Mouse (Mus musculus) v-Abl transformed pro-B cells (cell line): ENCODE measurements around the gene Cyp2c70.
"Not testable (repeated sequence)": the region's sequence is repeated elsewhere in the genome, so short reads cannot be mapped to it uniquely, and the experiment has no call there.

ENCODE experiments used
- in situ Hi-C, 2 experiments: fragments of 400-800 bp; cut with MboI; formaldehyde crosslinking; loops; one replicate each; pipeline ENCODE4 v1.15.1; 2025; ENCODE audit not compliant: unreplicated experiment in 2 of 2

Cyp2c70 gene

DNA sequence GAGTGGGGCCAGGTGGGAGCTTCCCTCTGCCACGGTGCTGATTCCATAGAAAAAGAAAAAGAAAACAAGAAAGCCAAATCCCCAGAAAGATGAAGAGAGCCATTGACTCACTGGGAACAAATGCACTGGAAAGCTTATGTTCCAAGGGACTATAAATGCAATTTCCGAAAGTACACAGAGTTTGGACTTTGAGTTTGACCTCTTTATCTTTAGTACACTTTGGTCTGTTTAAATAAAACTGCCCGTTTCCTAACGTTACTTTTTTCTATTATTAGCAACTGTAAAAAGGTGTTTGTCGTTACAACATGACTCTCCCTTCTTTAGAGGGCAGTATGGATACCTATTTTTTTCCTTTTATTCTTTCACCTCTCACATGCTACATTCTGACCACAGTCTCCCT lies at the start of gene Cyp2c70:
Gene Cyp2c70 (minus strand): TSS at position 174 of the 400 bp plus-strand sequence.
- in situ Hi-C loops = no loop called here

DNA sequence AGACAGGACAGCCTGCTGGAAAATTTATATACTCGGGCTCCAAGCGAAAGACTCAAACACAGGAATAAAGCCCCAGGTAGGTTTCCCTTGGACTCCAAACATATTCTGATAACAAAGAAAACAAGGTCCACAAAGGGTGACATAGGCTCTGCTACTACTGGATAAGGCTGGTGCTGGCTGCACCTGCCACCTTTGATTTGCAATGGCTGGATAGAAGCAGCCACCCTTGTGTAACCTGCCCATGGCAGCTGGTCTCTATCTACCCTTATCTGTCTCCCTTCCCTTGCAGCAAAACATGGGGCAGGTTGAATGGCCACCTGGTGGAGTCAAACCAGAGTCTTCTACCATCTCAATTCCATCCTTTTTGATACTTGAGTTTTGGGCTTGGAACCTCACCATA lies 45.4 kb upstream of the Cyp2c70 start:
- in situ Hi-C loops = loop anchor here in 1 of 2 experiments (25.0 kb wide), 1 partner anchor 1420 kb away; the partner anchor contains the start of gene Noc3l

DNA sequence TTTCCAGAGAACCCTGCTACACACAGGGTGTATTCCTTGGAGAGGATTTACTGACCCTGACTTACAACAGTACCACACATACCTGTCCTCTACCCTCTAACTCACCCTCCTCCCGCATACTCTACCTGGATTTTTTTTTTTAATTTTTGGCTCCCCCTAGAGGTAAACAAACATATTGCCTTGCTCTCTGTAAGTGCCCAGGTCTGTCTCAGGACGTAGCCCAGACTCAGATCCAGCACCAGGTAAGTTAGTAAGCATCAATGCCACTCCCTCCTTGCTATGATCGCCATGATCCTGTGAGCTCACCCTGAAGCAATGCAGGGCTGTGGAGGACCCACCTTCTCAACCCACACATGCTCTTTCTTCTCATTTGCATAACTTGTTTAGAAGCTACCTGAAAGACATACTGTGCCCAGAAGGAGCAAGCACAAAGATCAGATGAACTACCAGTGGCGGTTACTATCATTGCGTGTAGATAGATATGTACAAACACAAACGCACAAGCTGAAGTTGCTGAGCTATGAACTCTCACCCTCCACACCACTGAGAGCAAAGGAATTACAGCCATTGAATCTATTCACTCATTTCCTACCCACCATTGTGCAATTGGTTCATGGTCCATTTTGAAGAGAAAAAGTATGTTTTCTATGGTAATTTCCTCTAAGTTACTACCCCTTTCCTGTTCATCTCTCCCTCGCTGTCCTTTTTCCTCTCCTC lies 44.9 kb upstream of the Cyp2c70 start:
- in situ Hi-C loops = loop anchor here in 1 of 2 experiments (25.0 kb wide), 1 partner anchor 1420 kb away; the partner anchor contains the start of gene Noc3l

DNA sequence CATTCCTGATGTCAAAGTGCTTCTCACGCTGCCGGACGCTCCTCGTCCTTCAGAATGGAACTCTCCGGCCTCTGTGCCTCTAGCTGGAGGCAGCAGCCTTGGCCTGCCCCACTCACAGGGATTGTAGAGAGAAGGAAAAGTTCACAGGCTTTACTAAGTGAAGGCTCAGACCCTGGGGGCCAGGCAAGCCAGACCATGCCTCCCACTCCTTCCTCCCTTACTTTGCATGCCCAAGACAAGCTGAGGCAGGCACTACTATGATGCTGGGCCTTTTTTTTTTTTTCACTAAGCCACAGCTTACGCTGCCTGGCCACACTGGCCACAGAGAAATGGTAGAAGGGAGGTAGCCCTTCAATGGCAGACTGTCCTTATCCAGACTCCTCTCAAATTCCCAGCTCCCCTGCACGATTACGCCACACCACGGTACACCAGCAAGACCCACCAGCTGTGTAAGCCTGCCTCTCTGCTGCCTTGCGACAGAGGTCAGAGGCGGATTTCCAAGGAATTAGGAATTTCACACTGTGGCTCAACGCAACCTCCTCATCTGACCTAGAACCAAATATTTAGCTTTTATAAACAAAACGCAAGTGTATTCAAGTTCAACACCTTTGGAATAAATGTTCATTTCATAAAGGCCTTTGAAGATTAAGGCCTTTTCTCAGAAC lies 44.1 kb upstream of the Cyp2c70 start:
- in situ Hi-C loops = loop anchor here in 1 of 2 experiments (25.0 kb wide), 1 partner anchor 1419 kb away; the partner anchor contains the start of gene Noc3l

DNA sequence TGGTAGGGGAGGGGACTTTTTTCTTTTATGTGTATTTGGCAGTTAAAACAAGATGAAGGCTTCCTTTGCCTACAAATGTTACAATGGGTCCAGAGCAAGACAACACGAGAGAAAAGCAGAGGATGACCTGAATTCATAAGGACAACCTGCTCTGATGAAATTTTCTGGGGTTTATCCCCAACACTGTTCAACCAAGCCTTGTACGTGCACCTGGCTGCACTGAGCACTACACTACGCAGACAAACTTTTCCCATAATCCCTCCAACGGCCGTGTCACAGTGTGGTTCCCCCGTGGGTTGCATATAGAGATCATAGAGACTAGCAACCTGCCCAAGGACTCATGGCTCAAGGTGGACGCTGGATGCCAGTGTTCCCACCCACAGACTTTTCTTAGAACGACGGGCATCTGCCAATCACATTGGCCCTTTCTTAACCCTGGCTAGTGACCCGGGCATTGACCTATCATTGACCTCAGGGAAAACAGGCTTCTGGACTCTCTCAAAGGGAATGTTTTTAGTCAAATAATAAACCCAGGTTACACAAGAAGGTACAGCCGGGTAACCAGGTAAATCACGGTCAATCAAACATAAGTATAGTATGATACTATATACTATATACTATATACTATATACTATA lies 39.5 kb upstream of the Cyp2c70 start:
- in situ Hi-C loops = loop anchor here (5.0 to 25.0 kb wide), 3 partner anchors 1244 to 1414 kb away; partner anchors contain the start of gene Noc3l (in 1 of the 2)

DNA sequence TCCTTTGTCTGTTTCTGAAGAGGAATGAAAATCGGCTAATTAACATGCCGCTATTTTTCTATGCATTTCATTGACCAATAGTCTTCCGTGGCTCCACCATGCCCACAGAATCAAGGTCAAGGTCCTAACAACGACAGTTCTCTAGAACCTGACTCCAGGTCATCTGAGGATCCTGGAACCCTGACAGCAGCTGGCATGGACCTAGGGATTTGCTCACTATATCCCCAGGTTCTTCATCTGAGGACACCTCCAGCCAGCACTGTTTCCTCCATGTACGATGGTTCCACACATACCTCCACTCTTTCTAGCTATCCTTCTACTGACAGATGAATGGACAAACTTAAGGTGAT lies 38.6 kb upstream of the Cyp2c70 start:
- in situ Hi-C loops = loop anchor here (5.0 to 25.0 kb wide), 3 partner anchors 1243 to 1413 kb away; partner anchors contain the start of gene Noc3l (in 1 of the 2)

DNA sequence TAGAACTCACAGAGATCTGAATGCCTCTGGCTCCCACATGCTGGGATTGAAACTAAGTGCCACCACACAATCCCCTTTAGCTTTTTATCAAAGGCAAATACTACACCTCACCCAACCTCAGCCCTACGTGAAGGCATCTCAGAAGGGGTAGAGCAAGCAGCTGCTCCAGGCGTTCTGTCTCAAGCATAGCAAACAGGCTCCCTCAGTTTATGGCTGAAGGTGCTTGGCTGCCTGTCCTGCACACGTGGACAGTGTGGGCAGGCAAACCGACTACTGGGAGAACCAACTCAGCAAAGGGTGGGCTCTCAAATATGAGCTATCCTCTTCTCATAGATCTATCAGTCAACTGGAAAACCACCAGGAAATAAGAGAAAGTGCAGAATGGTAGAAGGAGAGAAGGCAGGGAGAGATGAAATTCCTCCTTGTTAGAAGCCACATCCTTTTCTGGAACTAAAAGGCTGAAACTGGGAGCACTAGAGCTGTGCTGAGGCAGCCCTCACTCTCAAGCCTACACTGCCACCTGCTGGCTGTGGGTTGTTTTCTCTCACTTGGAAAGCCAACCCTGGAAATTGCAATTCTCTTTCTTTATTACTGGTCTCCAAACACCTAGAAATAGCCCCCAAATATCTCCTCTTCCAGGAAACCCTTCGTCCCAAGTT lies 38.1 kb upstream of the Cyp2c70 start:
- in situ Hi-C loops = loop anchor here (5.0 to 25.0 kb wide), 3 partner anchors 1243 to 1413 kb away; partner anchors contain the start of gene Noc3l (in 1 of the 2)

DNA sequence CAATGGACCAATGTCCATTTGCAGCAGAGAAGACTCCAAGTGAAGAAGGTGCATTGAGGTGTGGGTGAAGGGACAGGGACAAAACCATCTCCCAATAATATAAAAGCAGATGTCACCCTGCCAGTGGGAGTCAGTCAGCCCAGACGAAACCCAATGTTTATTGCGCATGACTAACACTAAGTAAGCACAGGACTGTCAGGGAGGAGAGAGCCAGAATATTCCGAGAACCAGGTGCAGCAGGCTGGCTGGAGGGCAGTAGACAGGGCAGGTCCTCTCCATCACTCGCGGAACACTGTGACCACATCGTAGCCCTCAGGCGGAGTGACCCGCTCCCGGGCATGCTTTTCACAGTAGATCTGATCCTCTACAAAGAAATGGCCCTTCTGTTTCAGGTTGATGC lies 35.2 kb upstream of the Cyp2c70 start:
- in situ Hi-C loops = not testable (repeated sequence)

DNA sequence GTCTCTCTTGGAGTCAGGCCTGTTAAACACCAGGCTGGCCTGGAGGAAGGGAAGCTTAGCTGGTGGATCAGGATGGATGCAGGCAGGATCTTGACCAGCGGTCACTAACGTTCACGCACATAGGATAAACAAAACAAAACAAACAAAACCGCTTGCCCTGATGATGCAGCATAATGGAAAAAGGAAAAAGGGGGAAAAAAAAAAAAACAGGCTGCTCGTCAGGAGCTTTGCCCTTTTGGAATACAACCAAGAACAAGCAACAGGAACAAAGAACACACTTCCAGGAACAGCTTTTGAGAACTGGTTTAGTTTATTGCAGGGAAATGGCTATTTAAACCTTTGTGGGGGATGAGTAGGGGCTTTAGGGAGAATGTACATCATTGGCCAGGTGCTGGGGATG lies 33.7 kb upstream of the Cyp2c70 start:
- in situ Hi-C loops = no loop called here

DNA sequence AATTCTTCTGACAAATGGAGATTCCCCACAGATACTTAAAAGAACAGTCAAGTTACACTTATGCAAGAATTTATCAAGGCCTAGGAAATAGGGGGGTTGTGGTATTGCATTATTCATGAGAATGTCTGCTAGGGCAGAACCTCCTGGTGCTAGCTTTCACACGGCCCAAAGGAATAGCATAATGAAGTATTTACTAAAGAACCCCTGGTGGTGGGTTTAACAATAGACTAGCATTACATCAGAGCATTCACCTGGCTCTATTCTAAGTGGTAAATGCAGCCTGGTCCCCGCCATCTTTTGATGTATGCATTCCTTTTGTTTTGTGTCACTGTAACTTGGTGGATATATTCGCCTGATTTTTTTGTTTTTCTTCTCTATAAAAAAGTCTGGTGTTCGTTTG lies 15.8 kb upstream of the Cyp2c70 start:
- in situ Hi-C loops = not testable (repeated sequence)

DNA sequence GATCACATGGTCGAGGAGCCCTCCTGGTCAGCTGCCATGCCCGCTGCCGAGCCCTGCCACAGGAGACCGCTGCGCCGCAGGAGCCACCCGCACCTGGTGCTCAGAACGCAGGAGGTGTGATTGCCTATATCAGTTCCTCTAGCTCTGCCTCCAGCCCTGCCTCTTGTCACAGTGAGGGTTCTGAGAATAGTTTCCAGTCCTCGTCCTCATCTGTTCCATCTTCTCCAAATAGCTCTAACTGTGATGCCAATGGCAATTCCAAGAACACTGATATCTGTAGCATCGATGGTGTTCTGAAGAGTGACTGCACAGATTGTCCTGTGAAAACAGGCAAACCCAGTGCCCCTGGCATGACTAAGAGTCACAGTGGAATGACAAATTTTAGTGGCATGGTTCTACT lies 3.5 kb upstream of the Cyp2c70 start:
- in situ Hi-C loops = no loop called here

DNA sequence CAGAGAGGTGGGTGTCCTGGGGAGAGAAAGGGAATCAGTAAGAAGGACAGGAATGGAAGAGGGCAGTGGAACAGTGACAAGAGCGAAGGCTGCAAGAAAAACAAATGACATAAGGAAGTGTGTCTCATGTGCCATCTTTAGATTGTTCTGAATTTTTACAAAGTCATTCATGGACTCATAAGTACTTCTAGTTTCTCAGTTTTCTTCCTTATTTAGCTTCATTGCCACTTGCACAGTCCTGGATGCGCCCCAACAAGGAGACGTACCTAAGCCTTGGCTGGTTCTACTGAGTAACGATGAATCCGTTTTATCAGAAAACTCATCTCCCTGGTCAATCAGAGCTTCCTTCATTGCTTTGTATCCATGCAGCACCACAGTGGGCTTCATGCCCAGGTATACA lies 3.5 kb downstream of the Cyp2c70 start:
- in situ Hi-C loops = no loop called here

DNA sequence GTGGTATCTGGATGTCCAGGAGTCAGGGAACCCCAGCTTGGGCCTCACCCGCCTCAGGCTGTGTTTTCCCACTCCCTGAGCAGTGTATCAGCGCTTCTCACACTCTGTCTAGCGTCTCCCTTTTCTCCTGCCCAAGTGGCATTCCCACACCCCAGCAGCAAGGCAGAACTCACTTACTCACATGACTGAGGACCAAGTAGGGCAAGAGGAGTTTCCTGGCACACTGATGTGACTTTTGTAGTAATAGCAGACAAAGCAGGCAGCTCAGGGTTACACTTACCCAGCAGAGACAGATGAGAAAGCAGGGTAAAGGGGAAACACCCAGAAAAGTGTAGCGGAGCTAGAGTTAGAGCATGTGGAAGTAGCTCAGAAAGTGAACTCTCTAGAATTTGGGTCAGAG lies 8.8 kb downstream of the Cyp2c70 start:
- in situ Hi-C loops = no loop called here

DNA sequence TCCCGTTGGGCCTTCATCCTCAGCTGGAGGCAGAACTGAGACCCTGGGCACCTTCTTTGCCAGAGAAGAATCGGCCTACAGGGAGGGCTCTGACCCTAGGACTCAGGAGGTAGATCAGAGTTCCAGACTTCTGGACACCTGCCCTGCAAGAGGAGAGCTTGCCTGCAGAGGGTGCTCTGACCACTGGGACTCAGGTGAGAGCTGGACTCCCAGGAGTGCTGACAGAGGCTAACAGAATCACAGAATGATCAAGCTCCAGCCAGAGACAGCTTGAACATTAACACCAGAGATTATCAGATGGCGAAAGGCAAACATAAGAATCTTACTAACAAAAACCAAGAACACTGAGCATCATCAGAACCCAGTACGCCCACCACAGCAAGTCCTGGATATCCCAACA lies 18.7 kb downstream of the Cyp2c70 start:
- in situ Hi-C loops = not testable (repeated sequence)

DNA sequence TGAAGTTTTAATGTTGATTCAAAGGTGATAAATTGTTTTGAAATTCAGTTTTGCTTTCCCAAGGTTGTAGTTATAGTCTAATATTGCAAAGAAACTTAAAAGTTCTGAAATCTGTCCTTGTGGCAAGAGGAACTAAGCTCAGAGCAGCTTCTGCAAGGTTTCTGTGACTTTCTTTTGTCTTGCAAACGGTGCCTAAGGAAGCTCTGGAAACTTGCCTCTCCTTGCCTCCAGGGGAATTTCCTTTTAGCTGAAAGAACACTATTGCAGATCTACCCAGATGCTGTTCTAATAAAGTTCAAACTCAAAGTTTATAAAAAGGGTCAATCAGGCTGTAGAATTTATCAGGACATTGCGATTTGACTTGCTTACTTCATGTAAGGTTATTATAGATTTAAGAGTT lies 60.1 kb downstream of the Cyp2c70 start:
- in situ Hi-C loops = not testable (repeated sequence)

DNA sequence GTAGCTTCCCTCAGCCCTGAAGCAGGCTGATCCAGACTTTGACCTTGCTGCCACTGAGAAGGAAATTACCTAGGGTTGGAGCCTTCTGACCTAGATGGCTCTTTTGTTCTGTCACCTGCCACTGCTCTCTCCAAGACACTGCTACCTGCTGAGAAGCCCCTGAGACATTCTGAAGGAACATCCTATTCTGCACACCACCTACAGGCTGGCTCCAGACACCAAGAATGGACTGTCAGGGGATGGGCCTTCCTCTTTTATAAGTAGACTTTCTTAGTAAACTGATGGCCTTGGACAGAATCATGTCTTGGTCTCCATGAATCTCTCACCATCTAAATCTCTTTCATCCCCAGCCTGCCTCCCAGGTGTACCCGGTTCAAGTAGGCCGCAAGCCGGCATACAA lies 62.0 kb downstream of the Cyp2c70 start:
- in situ Hi-C loops = not testable (repeated sequence)

DNA sequence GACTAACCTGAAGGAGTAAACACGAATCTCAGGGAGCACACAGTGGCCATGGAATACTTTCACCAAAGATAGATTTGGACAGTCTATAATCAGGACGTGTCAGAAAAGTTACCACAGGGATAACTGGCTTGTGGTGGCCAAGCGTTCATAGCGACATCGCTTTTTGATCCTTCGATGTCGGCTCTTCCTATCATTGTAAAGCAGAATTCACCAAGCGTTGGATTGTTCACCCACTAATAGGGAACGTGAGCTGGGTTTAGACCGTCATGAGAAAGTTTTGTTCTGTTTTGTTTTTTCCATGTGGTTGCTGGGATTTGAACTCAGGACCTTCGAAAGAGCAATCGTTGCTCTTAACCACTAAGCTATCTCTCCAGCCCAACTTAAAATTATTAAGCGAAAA lies 67.5 kb downstream of the Cyp2c70 start:
- in situ Hi-C loops = not testable (repeated sequence)
